Mouse (Mus musculus) forebrain, postnatal 0 days (tissue): ENCODE data around the gene Hmbs. TPM values are rescaled to one million over a fixed set of nuclear protein-coding genes. Genes with fewer than 3 reads are reported as not detected.
"Not testable (repeated sequence)": the region's sequence is repeated elsewhere in the genome, so short reads cannot be mapped to it uniquely, and the experiment has no call there.

Experiments used
- ATAC-seq: fragments of 200-750 bp; cut with Nextera tagmentation; 2 replicates; pipeline ENCODE4 v1.8.0; 2017; ENCODE audit warnings: mild to moderate bottlenecking, moderate library complexity
- DNase-seq: peaks from one replicate; pipeline ENCODE4 v3.0.0-alpha.2; 2015
- H3K27ac ChIP-seq: fragments of 300-500 bp; sonication (generic); 2 replicates; pipeline ENCODE4 v1.5.1; 2014; ENCODE audit warnings: low read depth, mild to moderate bottlenecking, antibody characterized with exemption, low read length, moderate library complexity, mixed read lengths
- H3K27me3 ChIP-seq: fragments of 300-500 bp; sonication (generic); 2 replicates; pipeline ENCODE4 v1.6.1; 2014; ENCODE audit warnings: mild to moderate bottlenecking, low read length, mixed read lengths; ENCODE audit not compliant: insufficient read depth
- H3K36me3 ChIP-seq: fragments of 300-500 bp; sonication (generic); 2 replicates; pipeline ENCODE4 v1.6.1; 2014; ENCODE audit warnings: mild to moderate bottlenecking, moderate library complexity; ENCODE audit not compliant: insufficient read depth
- H3K4me1 ChIP-seq: fragments of 300-500 bp; sonication (generic); 2 replicates; pipeline ENCODE4 v1.6.1; 2014; ENCODE audit warnings: antibody characterized with exemption; ENCODE audit not compliant: insufficient read depth
- H3K4me2 ChIP-seq: fragments of 300-500 bp; sonication (generic); 2 replicates; pipeline ENCODE4 v1.6.1; 2014; ENCODE audit warnings: low read depth, mild to moderate bottlenecking, moderate library complexity
- H3K4me3 ChIP-seq: fragments of 300-500 bp; sonication (generic); 2 replicates; pipeline ENCODE4 v1.5.1; 2014; ENCODE audit warnings: low read depth, low read length, mixed read lengths
- H3K9ac ChIP-seq: fragments of 300-500 bp; sonication (generic); 2 replicates; pipeline ENCODE4 v1.6.1; 2014; ENCODE audit warnings: mild to moderate bottlenecking
- H3K9me3 ChIP-seq: fragments of 300-500 bp; sonication (generic); 2 replicates; pipeline ENCODE4 v1.6.1; 2016; ENCODE audit warnings: low read length
- CTCF ChIP-seq: sonication (generic); IDR thresholded peaks from 2 replicates; pipeline ENCODE4 v1.5.1; 2016; ENCODE audit warnings: antibody characterized with exemption, control low read depth, low read depth
- WGBS: fragments of 180-500 bp; shearing (Covaris S2); extraction: QIAGEN DNeasy Blood & Tissue Kit; methylation state at CpG from one replicate; pipeline ENCODE4 v1.1.7; 2014; 5-methylcytosine and 5-hydroxymethylcytosine counted together
- polyA plus RNA-seq: library from polyadenylated mRNA; unstranded; fragments of >200 nt; fragmentation: Nextera tagmentation; extraction: Ambion mirVana; gene quantifications from 2 replicates; pipeline ENCODE4 v1.2.1, GENCODE M21; 2015
- total RNA-seq: library from RNA; depleted of rRNA; stranded (reverse); fragments of >200 nt; gene quantifications from 2 replicates; pipeline ENCODE4 v1.2.3, GENCODE M21; 2014

Gene Hmbs
- total and polyA plus RNA-seq, 2 experiments from 2014 or later = 38.1 to 53.3 TPM

- Histone ChIP-seq H3K9me3 (no peaks in the 10 kb centered on the region), H3K36me3 (peaks cover 36% of the 10 kb centered on the region)
Measured at GRCm38 (mm10) chr9:44332918-44333638, 10.9 kb downstream of the Hmbs start.

DNA sequence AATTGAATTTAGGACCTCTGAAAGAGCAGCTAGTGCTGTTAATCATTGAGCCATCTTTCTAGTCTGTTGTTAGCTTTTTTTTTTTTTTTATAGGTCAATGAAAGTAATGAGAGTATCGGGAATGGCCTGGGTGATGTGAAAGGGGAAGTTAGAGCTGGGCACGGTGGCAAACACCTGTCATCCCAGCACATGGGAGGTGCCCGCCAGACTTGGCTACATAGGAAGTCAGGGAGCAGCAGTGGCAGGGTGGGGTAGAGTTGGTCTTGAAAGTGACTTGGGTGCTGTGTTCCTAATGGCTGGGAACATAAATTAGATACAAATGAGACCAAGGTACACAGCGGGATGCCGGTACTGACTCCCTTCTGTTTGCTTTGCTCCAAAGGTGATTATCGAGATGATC, 13.3 kb downstream of the Hmbs start:
- no peaks in the 10 kb centered on the region for H3K9me3 ChIP-seq
- no peak overlapping the region for H3K4me3 ChIP-seq
- H3K27ac ChIP-seq = no peak overlapping the region
- ATAC-seq = no peak
- no peak overlapping the region for H3K4me2 ChIP-seq
- 96% methylated on average over 6 of the region's 6 CpGs for WGBS
- H3K9ac ChIP-seq = no peak overlapping the region
- DNase-seq = no peak
- 0 out of 2 replicates have a peak, but pooled peaks cover 10% of the 10 kb centered on the region for H3K4me1 ChIP-seq
- TF ChIP-seq CTCF = no peak
- H3K27me3 ChIP-seq = no peaks in the 10 kb centered on the region
- H3K36me3 ChIP-seq = peaks cover 36% of the 10 kb centered on the region

More at GRCm38 (mm10) chr9:44332918-44333638, 10.9 kb downstream of the Hmbs start:
- H3K27me3 ChIP-seq = no peaks in the 10 kb centered on the region
- TF ChIP-seq CTCF = no peak
- DNase-seq (no peak), ATAC-seq (no peak)
- no peak overlapping the region for H3K9ac ChIP-seq
- H3K4me3 ChIP-seq = no peak overlapping the region
- no peak overlapping the region for H3K4me2 ChIP-seq
- H3K4me1 ChIP-seq = peaks cover 6% of the 10 kb centered on the region; the same call in 1 of the 2 replicates
- no peak overlapping the region for H3K27ac ChIP-seq
- WGBS = 93% methylated on average over 13 of the region's 13 CpGs

- ATAC-seq = no peak
- 88% methylated on average over 5 of the region's 5 CpGs for WGBS
- Histone ChIP-seq H3K27ac (no peak overlapping the region), H3K4me3 (peak overlapping the region; percentile 79), H3K9ac (no peak overlapping the region), H3K36me3 (peaks cover 25% of the 10 kb centered on the region), H3K4me2 (peak overlapping the region; percentile 85), H3K9me3 (no peaks in the 10 kb centered on the region), H3K4me1 (0 out of 2 replicates have a peak, but pooled peaks cover 11% of the 10 kb centered on the region), H3K27me3 (no peaks in the 10 kb centered on the region)
- DNase-seq = no peak
- TF ChIP-seq CTCF = no peak
Measured at GRCm38 (mm10) chr9:44327926-44328325, 16.1 kb downstream of the Hmbs start.

GRCm38 (mm10) chr9:44327064-44327711, 16.8 kb downstream of the Hmbs start:
- Histone ChIP-seq H3K9me3 (no peaks in the 10 kb centered on the region), H3K27me3 (no peaks in the 10 kb centered on the region), H3K27ac (peak overlapping the region; percentile 87), H3K4me2 (peak overlapping the region; percentile 85), H3K4me1 (0 out of 2 replicates have a peak, but pooled peaks cover 11% of the 10 kb centered on the region), H3K36me3 (peaks cover 17% of the 10 kb centered on the region), H3K4me3 (peak overlapping the region; percentile 79), H3K9ac (peak overlapping the region; percentile 76)
- DNase-seq (no peak), ATAC-seq (no peak)
- no peak for TF ChIP-seq CTCF
- under 1% methylated on average over 22 of the region's 22 CpGs for WGBS

DNA sequence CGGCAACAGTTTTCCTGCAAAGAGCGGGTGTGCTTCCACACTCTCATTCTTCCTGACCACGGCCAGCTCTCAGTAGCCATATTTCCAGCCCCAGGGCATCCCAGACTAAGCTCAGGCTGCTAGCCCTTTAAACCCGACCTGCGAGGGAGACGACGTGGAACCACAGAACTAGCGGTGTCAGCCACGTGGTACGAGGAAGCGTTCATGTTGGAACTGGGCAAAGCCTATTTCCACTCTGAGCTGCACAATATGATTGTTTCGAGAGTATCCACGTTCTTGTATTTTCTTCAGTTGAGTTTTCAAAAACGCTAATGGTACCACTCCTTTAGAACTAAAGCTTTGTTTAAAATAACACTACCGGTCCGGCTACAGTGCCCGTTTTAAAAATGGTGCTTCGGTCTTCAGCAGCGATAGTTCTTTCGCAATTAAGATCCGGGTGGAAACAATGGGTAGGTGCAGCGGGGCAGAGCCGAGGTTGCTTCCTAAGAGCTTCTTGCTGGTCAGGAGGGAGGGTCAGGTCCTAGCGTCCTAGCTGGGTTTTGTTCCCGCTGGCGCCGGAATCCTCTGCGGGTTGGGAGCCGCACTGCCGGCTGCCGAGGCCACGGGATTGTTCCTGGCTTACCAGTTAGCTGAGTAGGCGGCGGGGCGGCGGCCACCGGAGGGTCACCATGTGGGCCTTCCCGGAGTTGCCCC, 17.5 kb downstream of the Hmbs start:
- Histone ChIP-seq H3K4me3 (peak overlapping the region; percentile 79), H3K27ac (peak overlapping the region; percentile 87), H3K36me3 (peaks cover 17% of the 10 kb centered on the region), H3K9ac (peak overlapping the region; percentile 76), H3K4me1 (0 out of 2 replicates have a peak, but pooled peaks cover 11% of the 10 kb centered on the region), H3K9me3 (no peaks in the 10 kb centered on the region), H3K27me3 (no peaks in the 10 kb centered on the region), H3K4me2 (peak overlapping the region; percentile 85)
- peak; percentile 98 for ATAC-seq
- DNase-seq = peak; percentile 91
- TF ChIP-seq CTCF = no peak; the same call in 1 of the 2 replicates
- under 1% methylated on average over 38 of the region's 38 CpGs for WGBS

- no peak for TF ChIP-seq CTCF
- H3K4me3 ChIP-seq = peak within 1 kb of the TSS; percentile 79
- H3K4me1 ChIP-seq = 0 out of 2 replicates have a peak, but pooled peaks cover 11% of the 10 kb centered on the region
- H3K9me3 ChIP-seq = no peaks in the 10 kb centered on the region
- WGBS = 2% methylated on average over 12 of the region's 12 CpGs
- no peaks in the 10 kb centered on the region for H3K27me3 ChIP-seq
- H3K4me2 ChIP-seq = peak within 1 kb of the TSS; percentile 85
- H3K9ac ChIP-seq = peak within 1 kb of the TSS; percentile 76
- peaks cover 17% of the 10 kb centered on the region; the same call in 1 of the 2 replicates for H3K36me3 ChIP-seq
- H3K27ac ChIP-seq = peak within 1 kb of the TSS; percentile 87
- ATAC-seq (peak; percentile 71), DNase-seq (no peak)
Measured at GRCm38 (mm10) chr9:44325768-44326370, 18.2 kb downstream of the Hmbs start, which contains the start of gene Dpagt1. Gene Dpagt1 (plus strand): TSS chr9:44326019.

DNA sequence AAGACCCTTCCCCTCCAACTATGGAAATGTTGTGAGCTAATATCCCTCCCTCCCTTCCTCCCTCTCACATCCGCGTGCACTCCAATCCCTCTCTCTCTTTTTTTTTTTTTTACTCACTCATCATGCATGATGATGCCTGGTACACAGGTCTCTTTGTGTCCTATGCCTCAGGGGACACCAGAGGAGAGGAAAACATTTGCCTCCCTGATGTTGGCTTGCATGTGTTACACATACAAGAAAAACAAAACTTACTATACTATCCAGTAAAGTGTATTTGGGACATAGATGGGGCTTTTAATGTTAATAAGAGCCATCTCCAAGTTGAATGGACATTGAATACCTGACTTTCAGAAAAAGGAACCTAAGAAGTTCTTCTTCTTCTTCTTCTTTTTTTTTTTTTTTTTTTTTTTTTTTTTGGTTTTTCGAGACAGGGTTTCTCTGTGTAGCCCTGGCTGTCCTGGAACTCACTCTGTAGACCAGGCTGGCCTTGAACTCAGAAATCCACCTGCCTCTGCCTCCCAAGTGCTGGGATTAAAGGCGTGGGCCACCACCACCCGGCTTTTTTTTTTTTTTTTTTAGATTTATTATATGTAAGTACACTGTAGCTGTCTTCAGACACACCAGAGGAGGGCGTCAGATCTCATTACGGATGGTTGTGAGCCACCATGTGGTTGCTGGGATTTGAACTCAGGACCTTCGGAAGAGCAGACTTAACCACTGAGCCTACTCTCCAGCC, 18.8 kb downstream of the Hmbs start:
- 0 out of 2 replicates have a peak overlapping the region, but pooled peaks have one; percentile 76 for H3K9ac ChIP-seq
- H3K27ac ChIP-seq, DNase-seq, ATAC-seq, H3K9me3 ChIP-seq, H3K27me3 ChIP-seq: not testable (repeated sequence)
- 72% methylated on average over 7 of the region's 8 CpGs for WGBS
- H3K4me1 ChIP-seq = 0 out of 2 replicates have a peak, but pooled peaks cover 11% of the 10 kb centered on the region
- peak overlapping the region; percentile 85 for H3K4me2 ChIP-seq
- peak overlapping the region; percentile 79 for H3K4me3 ChIP-seq
- H3K36me3 ChIP-seq = peaks cover 12% of the 10 kb centered on the region; the same call in 1 of the 2 replicates
